Comparison of ENCODE assay signal across 27 mouse cellular contexts in genomic region chr4:86559006-86559405, GRCm38 (mm10). TPM values are rescaled to one million over a fixed set of nuclear protein-coding genes. Genes with fewer than 3 reads are reported as not detected.
"Had no signal": no experiment of that assay in that cellular context is flagged by ENCODE, and none has a peak within 500 bp of the region (broad histone marks: within the 10 kb centered on the region; RNA-seq: fewer than 3 reads in every experiment).

No protein-coding gene starts in this region.

- H3K27me3 ChIP-seq: liver, embryonic 13.5 days; liver, embryonic 15.5 days; midbrain, embryonic 13.5 days; midbrain, embryonic 15.5 days; neural tube, embryonic 12.5 days had no signal

- DNase-seq: liver, embryonic 13.5 days; liver, postnatal 0 days; lung, embryonic 14.5 days; lung, postnatal 10 days; retina, postnatal 1 day; right cerebral cortex, adult 18-20 months; right cerebral cortex, postnatal 25 days; right cerebral cortex, postnatal 4 days; spleen, adult 18-20 months; thymus, adult 18-20 months; thymus, postnatal 14 days; thymus, postnatal 36 days had no signal

- H3K36me3 ChIP-seq: liver, embryonic 13.5 days; liver, embryonic 15.5 days; midbrain, embryonic 13.5 days; midbrain, embryonic 15.5 days; neural tube, embryonic 12.5 days had no signal

- H3K27ac ChIP-seq: liver, embryonic 13.5 days; liver, embryonic 15.5 days; macrophage; midbrain, embryonic 13.5 days; midbrain, embryonic 15.5 days; neural tube, embryonic 12.5 days had no signal

- H3K4me3 ChIP-seq: liver, embryonic 13.5 days; liver, embryonic 15.5 days; megakaryocyte, embryonic 14.5 days; midbrain, embryonic 13.5 days; midbrain, embryonic 15.5 days; neural tube, embryonic 12.5 days had no signal

- H3K4me1 ChIP-seq: liver, embryonic 13.5 days; liver, embryonic 15.5 days; midbrain, embryonic 13.5 days; midbrain, embryonic 15.5 days; neural tube, embryonic 12.5 days had no signal

RNA-seq across cellular contexts. Expression of gene Saxo1, which starts 0.9 kb away (rescaled TPM):
- total RNA-seq: megakaryocyte progenitor cell, adult 5-6 weeks; midbrain, postnatal 0 days; monocyte, adult 5-6 weeks; neutrophil, adult 5-6 weeks had no signal
- polyA plus RNA-seq: liver, embryonic 13.5 days; liver, embryonic 15.5 days; liver, postnatal 0 days; lung, embryonic 14.5 days; lung, embryonic 16.5 days; macrophage; midbrain, embryonic 13.5 days; midbrain, embryonic 15.5 days; midbrain, postnatal 0 days; neural tube, embryonic 12.5 days; neural tube, embryonic 14.5 days; small intestine, adult 2 months; stomach, embryonic 14.5 days; thymus, postnatal 0 days had no signal
